Mouse (Mus musculus): Measurements from ENCODE around the gene Gcn1l1. TPM values are rescaled to one million over a fixed set of nuclear protein-coding genes. Genes with fewer than 3 reads are reported as not detected.

The Gcn1l1 gene
- total and polyA plus RNA-seq, 3 experiments = 18.2 to 81.9 (median 62.9) TPM

GRCm38 (mm10) chr5:115522981-115523499 is 42.0 kb upstream of the Gcn1l1 start:
- Histone ChIP-seq H3K4me1 (ENCODE audit: control insufficient read depth in 1 of 2, insufficient read depth in 2 of 2) (peaks cover 19 to 56% of the 10 kb centered on the region in 2 experiments), H3K36me3 (replicated peaks in 1 of 2; ENCODE audit: control insufficient read depth in 1 of 2, insufficient read depth in 1 of 2, low read length in 1 of 2) (peaks cover 0 to 47% of the 10 kb centered on the region in 2 experiments), H3K27me3 (replicated peaks) (no peaks in the 10 kb centered on the region), H3K9ac (ENCODE audit: insufficient read depth, low read depth) (no peak overlapping the region), H3K4me2 (ENCODE audit: insufficient read depth, low read depth, poor library complexity, severe bottlenecking) (no peak overlapping the region), H3K27ac (ENCODE audit: insufficient read depth, low read depth) (no peak overlapping the region), H3K9me3 (replicated peaks; ENCODE audit: low read length) (no peaks in the 10 kb centered on the region), H3K4me3 (replicated peaks in 1 of 3; ENCODE audit: low read depth in 2 of 3, low read length in 2 of 3, poor library complexity in 1 of 3) (no peak overlapping the region), H3K79me2 (replicated peaks; ENCODE audit: control insufficient read depth, extremely low read depth, insufficient read depth, poor library complexity, severe bottlenecking) (0 out of 2 replicates have a peak, but pooled peaks cover 2% of the 10 kb centered on the region)
- dilution Hi-C loops (cut with MboI; ENCODE audit: extremely low pct_ligation_motif_present, extremely low pct_unique_long_range_greater_than_20kb, low sequenced_read_pairs) (no loop called here), in situ Hi-C loops (cut with MboI; ENCODE audit: low pct_ligation_motif_present, low pct_unique_long_range_greater_than_20kb, low sequenced_read_pairs) (no loop called here)
- TF ChIP-seq JUN (IDR thresholded peaks at IDR 0.05; ENCODE audit: insufficient read depth, low read depth, low read length) = no peak
- no peak for TF ChIP-seq KAT2A (IDR thresholded peaks at IDR 0.05; ENCODE audit: insufficient replicate concordance, low read length)
- TF ChIP-seq BHLHE40 (IDR thresholded peaks at IDR 0.05; ENCODE audit: low read depth, low read length) = no peak
- TF ChIP-seq POLR2AphosphoS2 (IDR thresholded peaks at IDR 0.05; ENCODE audit: low read depth, low read length) = no peak
- no peak for TF ChIP-seq MYC (IDR thresholded peaks at IDR 0.05; ENCODE audit: low read depth, low read length)
- TF ChIP-seq JUND (conservative IDR thresholded peaks at IDR 0.05; ENCODE audit: low read depth, low read length) = no peak
- no peak for TF ChIP-seq CHD1 (IDR thresholded peaks at IDR 0.05; ENCODE audit: low read depth, low read length)
- no peak for TF ChIP-seq RAD21 (IDR thresholded peaks at IDR 0.05; ENCODE audit: low read depth, low read length)
- no peak for TF ChIP-seq MXI1 (IDR thresholded peaks at IDR 0.05; ENCODE audit: low read depth, low read length)
- DNase-seq (ENCODE audit: extremely low read depth) = no peak

- dilution Hi-C loops (cut with MboI; ENCODE audit: extremely low pct_ligation_motif_present, extremely low pct_unique_long_range_greater_than_20kb, low sequenced_read_pairs) (no loop called here), in situ Hi-C loops (cut with MboI; ENCODE audit: low pct_ligation_motif_present, low pct_unique_long_range_greater_than_20kb, low sequenced_read_pairs) (no loop called here)
- 0 out of 2 replicates have a peak, but pooled peaks cover 2% of the 10 kb centered on the region for H3K79me2 ChIP-seq (replicated peaks; ENCODE audit: control insufficient read depth, extremely low read depth, insufficient read depth, poor library complexity, severe bottlenecking)
- no peaks in the 10 kb centered on the region for H3K9me3 ChIP-seq (replicated peaks; ENCODE audit: low read length)
- H3K27ac ChIP-seq (ENCODE audit: insufficient read depth, low read depth) = no peak overlapping the region
- no peak for DNase-seq (ENCODE audit: extremely low read depth)
- H3K9ac ChIP-seq (ENCODE audit: insufficient read depth, low read depth) = no peak overlapping the region
- H3K36me3 ChIP-seq (replicated peaks in 1 of 2; ENCODE audit: control insufficient read depth in 1 of 2, insufficient read depth in 1 of 2, low read length in 1 of 2) = peaks cover 0 to 47% of the 10 kb centered on the region in 2 experiments
- H3K4me2 ChIP-seq (ENCODE audit: insufficient read depth, low read depth, poor library complexity, severe bottlenecking) = no peak overlapping the region
- no peaks in the 10 kb centered on the region for H3K27me3 ChIP-seq (replicated peaks)
- H3K4me1 ChIP-seq (ENCODE audit: control insufficient read depth in 1 of 2, insufficient read depth in 2 of 2) = peaks cover 19 to 57% of the 10 kb centered on the region in 2 experiments
- TF ChIP-seq NELFE (IDR thresholded peaks at IDR 0.05; ENCODE audit: low read depth, low read length) = no peak
- no peak for TF ChIP-seq EP300 (IDR thresholded peaks at IDR 0.05; ENCODE audit: low read length)
- no peak for TF ChIP-seq POLR2A (IDR thresholded peaks at IDR 0.05; ENCODE audit: low read depth, low read length)
- TF ChIP-seq MYC (IDR thresholded peaks at IDR 0.05; ENCODE audit: low read depth, low read length) = no peak
- no peak for TF ChIP-seq MAZ (IDR thresholded peaks at IDR 0.05; ENCODE audit: low read depth, low read length)
- TF ChIP-seq POLR2AphosphoS2 (IDR thresholded peaks at IDR 0.05; ENCODE audit: low read depth, low read length) = no peak
- no peak for TF ChIP-seq E2F4 (IDR thresholded peaks at IDR 0.05; ENCODE audit: insufficient replicate concordance, low read depth, low read length)
- TF ChIP-seq HCFC1 (IDR thresholded peaks at IDR 0.05; ENCODE audit: low read depth, low read length) = no peak
- no peak for TF ChIP-seq UBTF (IDR thresholded peaks at IDR 0.05; ENCODE audit: low read depth, low read length)
- no peak for TF ChIP-seq MAFK (IDR thresholded peaks at IDR 0.05; ENCODE audit: insufficient replicate concordance, low read length)
- TF ChIP-seq SMC3 (IDR thresholded peaks at IDR 0.05; ENCODE audit: low read depth, low read length) = no peak
- TF ChIP-seq ZKSCAN1 (IDR thresholded peaks at IDR 0.05; ENCODE audit: borderline replicate concordance, low read depth, low read length) = no peak
- no peak for TF ChIP-seq USF1 (IDR thresholded peaks at IDR 0.05; ENCODE audit: low read depth, low read length)
- no peak for TF ChIP-seq BHLHE40 (IDR thresholded peaks at IDR 0.05; ENCODE audit: low read depth, low read length)
- TF ChIP-seq ZC3H11A (IDR thresholded peaks at IDR 0.05; ENCODE audit: low read depth, low read length) = no peak
- no peak for TF ChIP-seq USF2 (conservative IDR thresholded peaks at IDR 0.05; ENCODE audit: low read depth, low read length)
- no peak overlapping the region for H3K4me3 ChIP-seq (replicated peaks in 1 of 3; ENCODE audit: low read depth in 2 of 3, low read length in 2 of 3, poor library complexity in 1 of 3)
Measured at GRCm38 (mm10) chr5:115523971-115524370, 41.1 kb upstream of the Gcn1l1 start.
